Mouse (Mus musculus) neural tube, embryonic 12.5 days (tissue): ENCODE measurements around the gene Trim16. TPM values are rescaled to one million over a fixed set of nuclear protein-coding genes. Genes with fewer than 3 reads are reported as not detected.

Experiments
- ATAC-seq: fragments of 200-750 bp; cut with Nextera tagmentation; 2 replicates; pipeline ENCODE4 v1.8.0; 2017; ENCODE audit warnings: low read depth, mild to moderate bottlenecking, moderate TSS enrichment, moderate library complexity; ENCODE audit not compliant: low FRiP score
- H3K27ac ChIP-seq: fragments of 300-500 bp; sonication (generic); 2 replicates; pipeline ENCODE4 v1.5.1; 2016
- H3K27me3 ChIP-seq: fragments of 300-500 bp; sonication (generic); replicated peaks from 2 replicates; pipeline ENCODE4 v1.6.1; 2016; ENCODE audit warnings: mild to moderate bottlenecking
- H3K36me3 ChIP-seq: fragments of 300-500 bp; sonication (generic); 2 replicates; pipeline ENCODE4 v1.6.1; 2016; ENCODE audit warnings: mild to moderate bottlenecking
- H3K4me1 ChIP-seq: fragments of 300-500 bp; sonication (generic); 2 replicates; pipeline ENCODE4 v1.6.1; 2016
- H3K4me2 ChIP-seq: fragments of 300-500 bp; sonication (generic); replicated peaks from 2 replicates; pipeline ENCODE4 v1.6.1; 2016; ENCODE audit warnings: mild to moderate bottlenecking
- H3K4me3 ChIP-seq: fragments of 300-500 bp; sonication (generic); 2 replicates; pipeline ENCODE4 v1.5.1; 2016
- H3K9ac ChIP-seq: fragments of 300-500 bp; sonication (generic); 2 replicates; pipeline ENCODE4 v1.6.1; 2016; ENCODE audit warnings: mild to moderate bottlenecking
- H3K9me3 ChIP-seq: fragments of 300-500 bp; sonication (generic); 2 replicates; pipeline ENCODE4 v1.6.1; 2016; ENCODE audit warnings: mild to moderate bottlenecking
- WGBS: fragments of 180-500 bp; shearing (Covaris S2); methylation state at CpG from one replicate; pipeline ENCODE4 v1.1.7; 2016; 5-methylcytosine and 5-hydroxymethylcytosine counted together
- polyA plus RNA-seq: library from polyadenylated mRNA; unstranded; fragments of >200 nt; fragmentation: Nextera tagmentation; extraction: Ambion mirVana; gene quantifications from 2 replicates; pipeline ENCODE4 v1.2.1, GENCODE M21; 2016

The Trim16 gene
- 8.2 and 10.3 TPM in 2 replicates for polyA plus RNA-seq

DNA sequence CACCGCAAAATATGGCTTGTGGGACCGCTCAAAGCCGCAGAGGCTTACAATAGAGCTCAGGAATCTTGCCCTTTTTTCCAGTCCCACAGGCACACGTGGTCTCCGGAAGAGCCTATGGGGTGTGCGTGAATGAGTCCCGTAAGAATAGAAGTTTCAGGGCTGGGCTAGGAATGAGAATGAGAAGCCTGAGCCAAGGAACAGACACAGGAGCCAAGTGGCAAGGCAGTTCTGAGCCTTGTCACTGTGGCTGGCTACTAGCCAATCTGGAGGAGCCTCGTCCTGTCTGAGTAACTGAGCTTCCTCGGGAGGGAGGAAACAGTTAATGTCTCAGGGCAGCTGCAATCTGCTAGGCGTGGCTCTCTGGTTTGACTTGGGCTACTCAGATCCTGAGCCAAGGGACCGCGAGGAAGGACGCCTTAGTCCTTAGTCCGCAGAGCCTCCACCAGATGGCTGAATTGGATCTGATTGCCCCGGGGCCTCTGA lies at the start of gene Trim16:
TSS of gene Trim16 (plus strand) at position 173 of the 483 bp plus-strand sequence.
- peak; percentile 75 for ATAC-seq
- WGBS: 7% methylated on average over 15 of the region's 15 CpGs
- Histone ChIP-seq H3K27me3 (no peaks in the 10 kb centered on the region), H3K27ac (no peak within 1 kb of the TSS), H3K4me3 (peak within 1 kb of the TSS; percentile 39), H3K9me3 (no peaks in the 10 kb centered on the region), H3K36me3 (no peaks in the 10 kb centered on the region), H3K4me1 (peaks cover 20% of the 10 kb centered on the region), H3K4me2 (peak within 1 kb of the TSS; percentile 63), H3K9ac (peak within 1 kb of the TSS; percentile 55)

GRCm38 (mm10) chr11:62776510-62776909 lies 43.5 kb upstream of the Trim16 start:
- Histone ChIP-seq H3K4me2 (no peak overlapping the region), H3K9ac (no peak overlapping the region), H3K4me1 (no peaks in the 10 kb centered on the region), H3K36me3 (peaks cover 52% of the 10 kb centered on the region), H3K27me3 (no peaks in the 10 kb centered on the region), H3K9me3 (peaks cover 61% of the 10 kb centered on the region), H3K27ac (no peak overlapping the region), H3K4me3 (no peak overlapping the region)
- no peak for ATAC-seq
- 94% methylated on average over 7 of the region's 7 CpGs for WGBS

- H3K27me3 ChIP-seq: no peaks in the 10 kb centered on the region
- 0 out of 2 replicates have a peak, but pooled peaks cover 4% of the 10 kb centered on the region for H3K9me3 ChIP-seq
- peaks cover 6% of the 10 kb centered on the region; the same call in 1 of the 2 replicates for H3K4me1 ChIP-seq
- H3K9ac ChIP-seq: peak within 1 kb of the TSS; percentile 72
- peak within 1 kb of the TSS; percentile 56 for H3K4me3 ChIP-seq
- ATAC-seq: peak; percentile 98
- no peak within 1 kb of the TSS for H3K27ac ChIP-seq
- H3K4me2 ChIP-seq: peak within 1 kb of the TSS; percentile 71
- 8% methylated on average over 34 of the region's 34 CpGs for WGBS
- H3K36me3 ChIP-seq: peaks cover 22% of the 10 kb centered on the region
Observed at GRCm38 (mm10) chr11:62788935-62789616, 31.0 kb upstream of the Trim16 start, which contains the start of gene Zfp286. Zfp286 (minus strand) TSS chr11:62789462.

GRCm38 (mm10) chr11:62789617-62789936 lies 30.5 kb upstream of the Trim16 start:
- Histone ChIP-seq H3K27ac (no peak overlapping the region), H3K9me3 (no peaks in the 10 kb centered on the region), H3K36me3 (peaks cover 17% of the 10 kb centered on the region), H3K27me3 (no peaks in the 10 kb centered on the region), H3K4me1 (peaks cover 6% of the 10 kb centered on the region; the same call in 1 of the 2 replicates), H3K4me2 (peak overlapping the region; percentile 71), H3K9ac (peak overlapping the region; percentile 14; the same call in 1 of the 2 replicates), H3K4me3 (peak overlapping the region; percentile 56)
- 60% methylated on average over 3 of the region's 3 CpGs for WGBS
- ATAC-seq: no peak

GRCm38 (mm10) chr11:62804119-62804518 lies 15.9 kb upstream of the Trim16 start:
- H3K36me3 ChIP-seq: no peaks in the 10 kb centered on the region
- no peak overlapping the region for H3K4me3 ChIP-seq
- no peak overlapping the region for H3K4me2 ChIP-seq
- no peak overlapping the region for H3K9ac ChIP-seq
- H3K27me3 ChIP-seq: no peaks in the 10 kb centered on the region
- H3K27ac ChIP-seq: no peak overlapping the region
- no peaks in the 10 kb centered on the region for H3K9me3 ChIP-seq
- no peak for ATAC-seq
- H3K4me1 ChIP-seq: no peaks in the 10 kb centered on the region
- 52% methylated on average over 13 of the region's 13 CpGs for WGBS

DNA sequence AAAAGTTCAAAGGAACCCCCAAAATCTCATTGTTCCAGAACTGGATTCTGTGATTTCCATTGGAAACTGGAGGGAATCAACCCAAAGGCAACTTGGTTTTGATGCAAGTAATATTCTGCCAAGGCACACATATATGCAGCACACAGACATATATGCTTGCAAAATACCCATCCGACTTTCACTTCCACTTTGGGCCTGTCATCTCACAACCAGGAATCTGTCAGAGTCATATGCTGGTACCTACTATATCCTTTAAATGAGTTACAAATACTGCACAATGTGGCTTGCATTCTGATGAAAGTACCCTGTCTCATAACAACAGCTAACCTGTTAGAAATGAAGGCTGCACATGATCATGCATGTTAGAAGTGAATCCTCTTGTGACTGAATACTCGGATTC lies 12.1 kb upstream of the Trim16 start:
- H3K27me3 ChIP-seq: no peaks in the 10 kb centered on the region
- no peak for ATAC-seq

DNA sequence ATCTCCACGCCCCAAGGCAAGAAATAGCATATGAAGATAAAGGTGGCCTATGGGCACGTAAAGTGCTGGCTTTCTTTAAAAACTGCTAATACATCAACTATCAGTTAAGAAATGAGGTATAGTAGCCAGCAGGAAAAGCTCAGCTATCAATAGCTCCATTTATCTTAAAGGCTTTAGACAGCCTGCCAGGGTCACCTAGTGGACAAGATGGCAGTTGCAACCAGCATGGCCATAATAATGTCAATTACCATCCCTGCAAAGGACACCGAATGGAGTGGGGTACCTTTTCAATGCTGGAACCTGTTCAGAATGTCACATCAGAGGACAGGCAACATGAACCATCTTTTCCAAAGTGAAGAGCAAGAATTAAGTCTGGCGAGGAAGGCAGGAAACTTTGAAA lies 10.8 kb upstream of the Trim16 start:
- no peak overlapping the region for H3K9ac ChIP-seq
- H3K27me3 ChIP-seq: no peaks in the 10 kb centered on the region
- 78% methylated on average over 4 of the region's 4 CpGs for WGBS
- H3K4me3 ChIP-seq: no peak overlapping the region
- no peak overlapping the region for H3K27ac ChIP-seq
- H3K36me3 ChIP-seq: no peaks in the 10 kb centered on the region
- H3K4me2 ChIP-seq: no peak overlapping the region
- H3K9me3 ChIP-seq: no peaks in the 10 kb centered on the region
- ATAC-seq: no peak
- H3K4me1 ChIP-seq: no peaks in the 10 kb centered on the region

More for the DNA sequence above, 12.1 kb upstream of the Trim16 start:
- Histone ChIP-seq H3K4me2 (no peak overlapping the region), H3K36me3 (no peaks in the 10 kb centered on the region), H3K9ac (no peak overlapping the region), H3K9me3 (no peaks in the 10 kb centered on the region), H3K4me3 (no peak overlapping the region), H3K4me1 (no peaks in the 10 kb centered on the region), H3K27ac (no peak overlapping the region)
- WGBS: 86% methylated on average over 2 of the region's 2 CpGs

- Histone ChIP-seq H3K4me1 (no peaks in the 10 kb centered on the region), H3K4me3 (no peak overlapping the region), H3K4me2 (no peak overlapping the region), H3K27ac (no peak overlapping the region), H3K36me3 (no peaks in the 10 kb centered on the region), H3K9me3 (no peaks in the 10 kb centered on the region), H3K9ac (no peak overlapping the region), H3K27me3 (no peaks in the 10 kb centered on the region)
- ATAC-seq: no peak
- 89% methylated on average over 6 of the region's 6 CpGs for WGBS
Observed at GRCm38 (mm10) chr11:62812268-62812667, 7.8 kb upstream of the Trim16 start.

DNA sequence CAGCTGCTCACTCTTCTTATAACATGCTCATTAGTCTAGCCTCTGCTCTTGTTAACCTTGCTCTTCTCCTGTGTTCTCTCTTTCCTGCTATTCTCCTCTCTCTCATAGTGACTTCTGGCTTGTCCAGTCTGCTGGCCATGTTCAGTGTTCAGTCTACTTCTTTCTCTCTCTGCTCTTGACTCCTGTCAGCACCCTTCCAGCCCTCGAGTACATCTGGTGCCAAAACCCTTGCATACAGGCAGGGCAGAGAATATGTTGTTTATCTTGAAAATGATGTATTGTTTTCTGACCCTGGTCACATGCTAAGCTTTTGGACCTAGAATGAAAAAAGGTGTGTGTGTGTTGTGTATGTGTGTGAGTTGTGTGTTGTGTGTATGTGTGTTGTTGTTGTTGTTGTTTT lies 6.5 kb upstream of the Trim16 start:
- Histone ChIP-seq H3K9me3 (no peaks in the 10 kb centered on the region), H3K27ac (no peak overlapping the region), H3K9ac (no peak overlapping the region), H3K36me3 (no peaks in the 10 kb centered on the region), H3K4me1 (no peaks in the 10 kb centered on the region), H3K4me3 (no peak overlapping the region), H3K4me2 (no peak overlapping the region), H3K27me3 (no peaks in the 10 kb centered on the region)
- WGBS: 71% methylated on average over 1 of the region's 1 CpGs
- ATAC-seq: no peak

- 73% methylated on average over 6 of the region's 6 CpGs for WGBS
- H3K27ac ChIP-seq: no peak overlapping the region
- no peak overlapping the region for H3K4me3 ChIP-seq
- no peak overlapping the region for H3K4me2 ChIP-seq
- no peak for ATAC-seq
- H3K9me3 ChIP-seq: no peaks in the 10 kb centered on the region
- no peaks in the 10 kb centered on the region for H3K36me3 ChIP-seq
- H3K27me3 ChIP-seq: no peaks in the 10 kb centered on the region
- H3K4me1 ChIP-seq: no peaks in the 10 kb centered on the region
- no peak overlapping the region for H3K9ac ChIP-seq
Observed at GRCm38 (mm10) chr11:62813970-62814624, 5.9 kb upstream of the Trim16 start.

GRCm38 (mm10) chr11:62814625-62815024 lies 5.4 kb upstream of the Trim16 start:
- Histone ChIP-seq H3K27ac (no peak overlapping the region), H3K9me3 (no peaks in the 10 kb centered on the region), H3K4me3 (no peak overlapping the region), H3K36me3 (no peaks in the 10 kb centered on the region), H3K4me1 (0 out of 2 replicates have a peak, but pooled peaks cover under 1% of the 10 kb centered on the region), H3K27me3 (no peaks in the 10 kb centered on the region), H3K4me2 (no peak overlapping the region), H3K9ac (no peak overlapping the region)
- ATAC-seq: no peak
- WGBS: 72% methylated on average over 4 of the region's 4 CpGs

DNA sequence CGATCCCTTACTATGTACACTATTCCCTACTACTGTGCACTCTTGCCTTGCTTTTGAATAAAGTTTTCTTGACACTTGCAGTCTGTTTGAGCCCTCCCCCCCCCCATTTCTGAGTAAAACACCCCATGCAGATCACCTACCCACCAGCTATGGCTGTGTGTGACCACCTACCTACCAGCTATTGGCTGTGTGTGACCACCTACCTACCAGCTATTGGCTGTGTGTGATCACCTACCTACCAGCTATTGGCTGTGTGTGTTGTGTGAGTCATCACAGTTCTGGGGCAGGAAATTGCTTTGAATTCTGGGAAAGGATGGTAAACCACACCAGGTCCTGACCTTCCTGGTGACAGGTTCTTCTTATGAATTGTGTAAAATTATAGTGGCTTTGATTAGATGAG lies 4.6 kb upstream of the Trim16 start:
- ATAC-seq: no peak
- no peak overlapping the region for H3K9ac ChIP-seq
- no peaks in the 10 kb centered on the region for H3K9me3 ChIP-seq
- H3K27me3 ChIP-seq: no peaks in the 10 kb centered on the region
- no peak overlapping the region for H3K4me3 ChIP-seq
- H3K27ac ChIP-seq: no peak overlapping the region
- no peak overlapping the region for H3K4me2 ChIP-seq
- H3K36me3 ChIP-seq: no peaks in the 10 kb centered on the region
- WGBS: 81% methylated on average over 1 of the region's 1 CpGs
- H3K4me1 ChIP-seq: peaks cover 8% of the 10 kb centered on the region; the same call in 1 of the 2 replicates
